Mouse (Mus musculus) lung, embryonic 16.5 days (tissue): ENCODE results near the gene Mta3. TPM values are rescaled to one million over a fixed set of nuclear protein-coding genes. Genes with fewer than 3 reads are reported as not detected.
A peak's percentile ranks its signal among the peaks of the same experiment; 100 is the strongest.

ENCODE experiments used
- ATAC-seq: fragments of 200-750 bp; cut with Nextera tagmentation; 2 replicates; pipeline ENCODE4 v1.8.0; 2017; ENCODE audit warnings: low read depth, mild to moderate bottlenecking, moderate library complexity
- H3K27ac ChIP-seq: fragments of 300-500 bp; sonication (generic); 2 replicates; pipeline ENCODE4 v1.5.1; 2014; ENCODE audit warnings: mild to moderate bottlenecking, control low read depth, low read length
- H3K27me3 ChIP-seq: fragments of 300-500 bp; sonication (generic); 2 replicates; pipeline ENCODE4 v1.6.1; 2014; ENCODE audit warnings: low read depth, low read length, mixed read lengths; ENCODE audit not compliant: control insufficient read depth, insufficient read depth
- H3K36me3 ChIP-seq: fragments of 300-500 bp; sonication (generic); 2 replicates; pipeline ENCODE4 v1.6.1; 2014; ENCODE audit warnings: low read length; ENCODE audit not compliant: control insufficient read depth, insufficient read depth
- H3K4me1 ChIP-seq: fragments of 300-500 bp; sonication (generic); replicated peaks from 2 replicates; pipeline ENCODE4 v1.6.1; 2014; ENCODE audit warnings: low read length, mixed read lengths; ENCODE audit not compliant: control insufficient read depth, insufficient read depth
- H3K4me2 ChIP-seq: fragments of 300-500 bp; sonication (generic); 2 replicates; pipeline ENCODE4 v1.6.1; 2014; ENCODE audit warnings: low read depth, low read length, control low read depth
- H3K4me3 ChIP-seq: fragments of 300-500 bp; sonication (generic); 2 replicates; pipeline ENCODE4 v1.5.1; 2014; ENCODE audit warnings: mild to moderate bottlenecking, low read length, control low read depth
- H3K9ac ChIP-seq: fragments of 300-500 bp; sonication (generic); 2 replicates; pipeline ENCODE4 v1.6.1; 2014; ENCODE audit warnings: low read length, control low read depth
- H3K9me3 ChIP-seq: fragments of 300-500 bp; sonication (generic); 2 replicates; pipeline ENCODE4 v1.6.1; 2016; ENCODE audit warnings: low read length; ENCODE audit not compliant: control insufficient read depth
- WGBS: fragments of 180-500 bp; shearing (Covaris S2); extraction: QIAGEN DNeasy Blood & Tissue Kit; methylation state at CpG from one replicate; pipeline ENCODE4 v1.1.7; 2014; 5-methylcytosine and 5-hydroxymethylcytosine counted together
- polyA plus RNA-seq: library from polyadenylated mRNA; unstranded; fragments of >200 nt; fragmentation: Nextera tagmentation; extraction: Ambion mirVana; gene quantifications from 2 replicates; pipeline ENCODE4 v1.2.1, GENCODE M21; 2015

Gene Mta3
- polyA plus RNA-seq, 1 experiment from 2014 or later = 41.4 TPM

GRCm38 (mm10) chr17:83721157-83721556 is 15.2 kb downstream of the Mta3 start:
- H3K36me3 ChIP-seq = peaks cover 15% of the 10 kb centered on the region
- H3K9ac ChIP-seq = no peak overlapping the region
- no peak overlapping the region for H3K4me2 ChIP-seq
- H3K27ac ChIP-seq = no peak overlapping the region
- no peak for ATAC-seq
- no peaks in the 10 kb centered on the region for H3K9me3 ChIP-seq
- no peaks in the 10 kb centered on the region for H3K4me1 ChIP-seq
- 82% methylated on average over 10 of the region's 10 CpGs for WGBS
- no peaks in the 10 kb centered on the region for H3K27me3 ChIP-seq
- H3K4me3 ChIP-seq = no peak overlapping the region

GRCm38 (mm10) chr17:83723064-83723463 is 17.1 kb downstream of the Mta3 start:
- Histone ChIP-seq H3K4me1 (no peaks in the 10 kb centered on the region), H3K9me3 (no peaks in the 10 kb centered on the region), H3K27ac (no peak overlapping the region), H3K27me3 (no peaks in the 10 kb centered on the region), H3K4me3 (no peak overlapping the region), H3K36me3 (peaks cover 3% of the 10 kb centered on the region), H3K4me2 (no peak overlapping the region), H3K9ac (no peak overlapping the region)
- WGBS = 71% methylated on average over 9 of the region's 9 CpGs
- ATAC-seq = no peak

GRCm38 (mm10) chr17:83726496-83726895 is 20.5 kb downstream of the Mta3 start:
- ATAC-seq = no peak
- Histone ChIP-seq H3K4me1 (no peaks in the 10 kb centered on the region), H3K4me3 (no peak overlapping the region), H3K4me2 (no peak overlapping the region), H3K27me3 (no peaks in the 10 kb centered on the region), H3K9me3 (no peaks in the 10 kb centered on the region), H3K27ac (no peak overlapping the region), H3K9ac (no peak overlapping the region), H3K36me3 (peaks cover 3% of the 10 kb centered on the region)
- WGBS = 81% methylated on average over 11 of the region's 11 CpGs

- no peak for ATAC-seq
- 86% methylated on average over 4 of the region's 4 CpGs for WGBS
Observed at GRCm38 (mm10) chr17:83727707-83728106, 21.7 kb downstream of the Mta3 start.

GRCm38 (mm10) chr17:83729029-83729428 is 23.1 kb downstream of the Mta3 start:
- Histone ChIP-seq H3K36me3 (peaks cover 3% of the 10 kb centered on the region), H3K9me3 (no peaks in the 10 kb centered on the region), H3K9ac (no peak overlapping the region), H3K4me2 (no peak overlapping the region), H3K27me3 (no peaks in the 10 kb centered on the region), H3K4me1 (no peaks in the 10 kb centered on the region; the same call in 1 of the 2 replicates), H3K27ac (no peak overlapping the region), H3K4me3 (no peak overlapping the region)
- 93% methylated on average over 9 of the region's 9 CpGs for WGBS
- ATAC-seq = no peak

More at GRCm38 (mm10) chr17:83727707-83728106, 21.7 kb downstream of the Mta3 start:
- H3K4me2 ChIP-seq = no peak overlapping the region
- H3K4me1 ChIP-seq = no peaks in the 10 kb centered on the region; the same call in 1 of the 2 replicates
- H3K27ac ChIP-seq = no peak overlapping the region
- no peaks in the 10 kb centered on the region for H3K27me3 ChIP-seq
- no peak overlapping the region for H3K9ac ChIP-seq
- no peaks in the 10 kb centered on the region for H3K9me3 ChIP-seq
- no peak overlapping the region for H3K4me3 ChIP-seq
- peaks cover 3% of the 10 kb centered on the region for H3K36me3 ChIP-seq

- H3K4me3 ChIP-seq = no peak overlapping the region
- ATAC-seq = no peak
- no peak overlapping the region for H3K4me2 ChIP-seq
- H3K27me3 ChIP-seq = no peaks in the 10 kb centered on the region
- H3K9ac ChIP-seq = no peak overlapping the region
- no peaks in the 10 kb centered on the region; the same call in 1 of the 2 replicates for H3K4me1 ChIP-seq
- no peak overlapping the region for H3K27ac ChIP-seq
- no peaks in the 10 kb centered on the region for H3K9me3 ChIP-seq
- 91% methylated on average over 6 of the region's 6 CpGs for WGBS
- H3K36me3 ChIP-seq = peaks cover 3% of the 10 kb centered on the region
Observed at GRCm38 (mm10) chr17:83730123-83730522, 24.2 kb downstream of the Mta3 start.

- Histone ChIP-seq H3K4me2 (no peak overlapping the region; the same call in 1 of the 2 replicates), H3K36me3 (no peaks in the 10 kb centered on the region), H3K27ac (peak overlapping the region; percentile 16; the same call in 1 of the 2 replicates), H3K9me3 (no peaks in the 10 kb centered on the region), H3K4me3 (no peak overlapping the region), H3K9ac (no peak overlapping the region), H3K4me1 (no peaks in the 10 kb centered on the region; the same call in 1 of the 2 replicates), H3K27me3 (no peaks in the 10 kb centered on the region)
- peak; percentile 67 for ATAC-seq
- WGBS = 50% methylated on average over 10 of the region's 10 CpGs
Observed at GRCm38 (mm10) chr17:83732166-83732629, 26.2 kb downstream of the Mta3 start.

- WGBS = 47% methylated on average over 5 of the region's 5 CpGs
- no peak overlapping the region for H3K4me2 ChIP-seq
- no peaks in the 10 kb centered on the region for H3K36me3 ChIP-seq
- no peak overlapping the region for H3K4me3 ChIP-seq
- no peaks in the 10 kb centered on the region for H3K9me3 ChIP-seq
- no peaks in the 10 kb centered on the region for H3K27me3 ChIP-seq
- H3K9ac ChIP-seq = no peak overlapping the region
- no peak for ATAC-seq
- no peak overlapping the region for H3K27ac ChIP-seq
- no peaks in the 10 kb centered on the region; the same call in 1 of the 2 replicates for H3K4me1 ChIP-seq
Observed at GRCm38 (mm10) chr17:83732801-83733200, 26.8 kb downstream of the Mta3 start.

- Histone ChIP-seq H3K27ac (no peak overlapping the region), H3K9ac (no peak overlapping the region), H3K36me3 (peaks cover 4% of the 10 kb centered on the region; the same call in 1 of the 2 replicates), H3K4me3 (no peak overlapping the region), H3K4me2 (no peak overlapping the region), H3K9me3 (no peaks in the 10 kb centered on the region), H3K4me1 (no peaks in the 10 kb centered on the region; the same call in 1 of the 2 replicates), H3K27me3 (no peaks in the 10 kb centered on the region)
- ATAC-seq = no peak
- 89% methylated on average over 9 of the region's 9 CpGs for WGBS
Observed at GRCm38 (mm10) chr17:83736701-83737100, 30.7 kb downstream of the Mta3 start.

GRCm38 (mm10) chr17:83737775-83738174 is 31.8 kb downstream of the Mta3 start:
- no peaks in the 10 kb centered on the region for H3K4me1 ChIP-seq
- H3K36me3 ChIP-seq = peaks cover 4% of the 10 kb centered on the region; the same call in 1 of the 2 replicates
- H3K4me2 ChIP-seq = no peak overlapping the region
- 81% methylated on average over 8 of the region's 8 CpGs for WGBS
- no peak overlapping the region for H3K4me3 ChIP-seq
- H3K27ac ChIP-seq = no peak overlapping the region
- ATAC-seq = no peak
- H3K27me3 ChIP-seq = no peaks in the 10 kb centered on the region
- no peak overlapping the region for H3K9ac ChIP-seq
- H3K9me3 ChIP-seq = no peaks in the 10 kb centered on the region
